In the genomic region with DNA sequence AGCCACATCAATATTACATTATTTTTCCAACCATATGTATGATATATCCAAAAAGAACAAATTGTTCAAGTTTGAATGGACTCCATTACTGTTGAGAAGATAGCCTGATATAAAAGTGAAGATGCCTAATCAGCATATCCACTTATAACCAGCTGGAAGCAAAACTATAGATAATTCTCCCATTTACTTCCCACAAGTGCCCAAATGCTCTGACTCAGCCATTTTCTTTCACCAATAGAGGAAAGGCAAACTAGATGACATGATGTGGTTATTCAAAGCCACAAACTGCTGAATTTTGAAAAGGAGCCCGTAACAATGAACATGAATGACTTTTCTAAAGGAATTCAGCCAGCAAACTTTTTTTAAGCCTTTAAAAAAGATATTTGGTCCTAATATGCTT, we compare ENCODE assay signal across 1 mouse cellular context.
A peak's percentile ranks its signal among the peaks of the same experiment; 100 is the strongest.
TF ChIP-seq lines count a peak whose summit lies in the region.

No protein-coding gene starts in this region.

TF ChIP-seq in MEL, 35 proteins besides CTCF, POLR2A, EP300 and RAD21 (continued from another document):
- TF ChIP-seq SIN3A (IDR thresholded peaks at IDR 0.05; ENCODE audit: low read length) = peak; percentile 63
- peak; percentile 97 for TF ChIP-seq MAFK (IDR thresholded peaks at IDR 0.05; ENCODE audit: borderline replicate concordance, low read depth, low read length)
- TF ChIP-seq GABPA (IDR thresholded peaks at IDR 0.05; ENCODE audit: low read depth, low read length) = peak; percentile 57; the same call in 1 of the 2 replicates
- TF ChIP-seq MAX (IDR thresholded peaks at IDR 0.05; ENCODE audit: low read length) = no peak
